In genomic region chr12:71242791-71243190, GRCm38 (mm10) we compare ENCODE assay signal across 24 mouse cellular contexts.
"Had no signal": no experiment of that assay in that cellular context is flagged by ENCODE, and none has a peak within 500 bp of the region (broad histone marks: within the 10 kb centered on the region; RNA-seq: fewer than 3 reads in every experiment).

No protein-coding gene starts in this region.

- H3K4me2 ChIP-seq: intestine, embryonic 15.5 days; kidney, embryonic 15.5 days; limb, embryonic 13.5 days; liver, embryonic 12.5 days; liver, embryonic 15.5 days; lung, embryonic 15.5 days; neural tube, embryonic 12.5 days; neural tube, embryonic 15.5 days had no signal

- DNase-seq: kidney, adult 11 months; kidney, adult 8-10 months; kidney, postnatal 10 days; kidney, postnatal 36 days; liver; lung, adult 18-20 months; lung, postnatal 10 days; lung, postnatal 36 days; midbrain, embryonic 14.5 days; right cerebral cortex, adult 18-20 months; right cerebral cortex, postnatal 14 days; right cerebral cortex, postnatal 4 days had no signal

- H3K9ac ChIP-seq: intestine, embryonic 15.5 days; kidney, embryonic 15.5 days; limb, embryonic 13.5 days; liver, embryonic 12.5 days; liver, embryonic 15.5 days; lung, embryonic 15.5 days; neural tube, embryonic 12.5 days; neural tube, embryonic 15.5 days had no signal

- H3K9me3 ChIP-seq: liver, embryonic 12.5 days; liver, embryonic 15.5 days; megakaryocyte, embryonic 14.5 days had no signal

- H3K4me3 ChIP-seq: intestine, embryonic 15.5 days; kidney, embryonic 15.5 days; limb, embryonic 10.5 days; limb, embryonic 13.5 days; liver, embryonic 12.5 days; liver, embryonic 15.5 days; lung, embryonic 15.5 days; megakaryocyte, embryonic 14.5 days; midbrain, embryonic 10.5 days; neural tube, embryonic 12.5 days; neural tube, embryonic 15.5 days had no signal

- ATAC-seq: intestine, embryonic 15.5 days; liver, embryonic 12.5 days had no signal

- H3K4me1 ChIP-seq: intestine, embryonic 15.5 days; liver, embryonic 12.5 days; liver, embryonic 15.5 days; lung, embryonic 15.5 days; megakaryocyte, embryonic 14.5 days; midbrain, embryonic 10.5 days; neural tube, embryonic 12.5 days; neural tube, embryonic 15.5 days had no signal

- H3K27ac ChIP-seq: intestine, embryonic 15.5 days; kidney, embryonic 15.5 days; limb, embryonic 10.5 days; limb, embryonic 13.5 days; liver, embryonic 12.5 days; liver, embryonic 15.5 days; lung, embryonic 15.5 days; midbrain, embryonic 10.5 days; neural tube, embryonic 12.5 days; neural tube, embryonic 15.5 days; stomach, postnatal 0 days had no signal

- H3K27me3 ChIP-seq: intestine, embryonic 15.5 days; kidney, embryonic 15.5 days; liver, embryonic 12.5 days; liver, embryonic 15.5 days; lung, embryonic 15.5 days; neural tube, embryonic 12.5 days; neural tube, embryonic 15.5 days had no signal
